Mouse (Mus musculus): Measurements from ENCODE around the gene Twnk.
A peak's percentile ranks its signal among the peaks of the same experiment; 100 is the strongest.

The Twnk gene

GRCm38 (mm10) chr19:45005444-45005843, at the start of gene Twnk:
Twnk (plus strand) TSS chr19:45005663.
- DNase-seq (ENCODE audit: low spot score in 2 of 2) = peak; percentile 68 to 91

GRCm38 (mm10) chr19:44959633-44960032, 45.8 kb upstream of the Twnk start:
- no peak for DNase-seq (ENCODE audit: low spot score in 2 of 2)

GRCm38 (mm10) chr19:44965978-44966377, 39.5 kb upstream of the Twnk start:
- DNase-seq (ENCODE audit: low spot score in 2 of 2) = no peak

GRCm38 (mm10) chr19:44968329-44968728, 37.1 kb upstream of the Twnk start:
- no peak for DNase-seq (ENCODE audit: low spot score in 2 of 2)

- no peak for DNase-seq (ENCODE audit: low spot score in 2 of 2)
These were observed 28.8 kb upstream of the Twnk start for GRCm38 (mm10) chr19:44976636-44977035.

GRCm38 (mm10) chr19:44977148-44977547, 28.3 kb upstream of the Twnk start:
- no peak for DNase-seq (ENCODE audit: low spot score in 2 of 2)

- no peak for DNase-seq (ENCODE audit: low spot score in 2 of 2)
These were observed 24.7 kb upstream of the Twnk start for GRCm38 (mm10) chr19:44980787-44981186.

GRCm38 (mm10) chr19:44982477-44983115, 22.9 kb upstream of the Twnk start:
- DNase-seq (ENCODE audit: low spot score in 2 of 2) = no peak

- no peak for DNase-seq (ENCODE audit: low spot score in 2 of 2)
These were observed 22.1 kb upstream of the Twnk start for GRCm38 (mm10) chr19:44983366-44983765.

- no peak for DNase-seq (ENCODE audit: low spot score in 2 of 2)
These were observed 21.0 kb upstream of the Twnk start for GRCm38 (mm10) chr19:44984420-44984819.

- no peak for DNase-seq (ENCODE audit: low spot score in 2 of 2)
These were observed 20.1 kb upstream of the Twnk start for GRCm38 (mm10) chr19:44985159-44985988.

GRCm38 (mm10) chr19:44987004-44987403, 18.5 kb upstream of the Twnk start:
- no peak for DNase-seq (ENCODE audit: low spot score in 2 of 2)

GRCm38 (mm10) chr19:44987851-44988250, 17.6 kb upstream of the Twnk start:
- DNase-seq (ENCODE audit: low spot score in 2 of 2) = no peak

- DNase-seq (ENCODE audit: low spot score in 2 of 2) = no peak
These were observed 17.1 kb upstream of the Twnk start for GRCm38 (mm10) chr19:44988321-44988720.

GRCm38 (mm10) chr19:44988831-44989566, 16.5 kb upstream of the Twnk start, which contains the start of gene Sema4g:
Sema4g (plus strand) TSS chr19:44989101.
- peak in 1 of 2 experiments; percentile 44 for DNase-seq (ENCODE audit: low spot score in 2 of 2)

- DNase-seq (ENCODE audit: low spot score in 2 of 2) = no peak
These were observed 15.6 kb upstream of the Twnk start for GRCm38 (mm10) chr19:44989567-44990495.

GRCm38 (mm10) chr19:44991031-44991430, 14.4 kb upstream of the Twnk start:
- DNase-seq (ENCODE audit: low spot score in 2 of 2) = no peak

GRCm38 (mm10) chr19:44992246-44992645, 13.2 kb upstream of the Twnk start:
- no peak for DNase-seq (ENCODE audit: low spot score in 2 of 2)

- no peak for DNase-seq (ENCODE audit: low spot score in 2 of 2)
These were observed 12.8 kb upstream of the Twnk start for GRCm38 (mm10) chr19:44992712-44993111.

- DNase-seq (ENCODE audit: low spot score in 2 of 2) = no peak
These were observed 7.7 kb upstream of the Twnk start for GRCm38 (mm10) chr19:44997786-44998185.

GRCm38 (mm10) chr19:44999647-45000046, 5.8 kb upstream of the Twnk start:
- no peak for DNase-seq (ENCODE audit: low spot score in 2 of 2)
